29 mouse cellular contexts compared by ENCODE assay signal in genomic region chr19:4737866-4738265, GRCm38 (mm10). TPM values are rescaled to one million over a fixed set of nuclear protein-coding genes. Genes with fewer than 3 reads are reported as not detected.
DNase-seq lines count a peak whose midpoint lies in the region; ATAC-seq and TF ChIP-seq lines count a peak whose summit lies in the region.
"Had no signal": no experiment of that assay in that cellular context is flagged by ENCODE, and none has a peak within 500 bp of the region (broad histone marks: within the 10 kb centered on the region; RNA-seq: fewer than 3 reads in every experiment).

No protein-coding gene starts in this region.

- intact Hi-C loops in heart, adult 2 months (cut with DNase I) = no loop called here
- intact Hi-C loops in heart, postnatal 14 days (cut with DNase I) = no loop called here
- intact Hi-C loops in heart, postnatal 25 days (cut with DNase I) = no loop called here

- WGBS in heart, adult 2 months = 64% methylated on average over 13 of the region's 13 CpGs
- 73% methylated on average over 13 of the region's 13 CpGs for WGBS in heart, embryonic 11.5 days (ENCODE audit: insufficient replicate concordance)
- WGBS in intestine, embryonic 15.5 days = 83% methylated on average over 13 of the region's 13 CpGs

- peak overlapping the region; percentile 59 for H3K9ac ChIP-seq in heart, adult 2 months (ENCODE audit: low read depth, low read length)
- H3K9ac ChIP-seq in heart, embryonic 11.5 days (ENCODE audit: low read depth, low read length) = no peak overlapping the region
- no peak overlapping the region for H3K9ac ChIP-seq in intestine, embryonic 15.5 days
- H3K9ac ChIP-seq: embryonic facial prominence, embryonic 12.5 days; forebrain, embryonic 12.5 days had no signal

- H3K36me3 ChIP-seq in heart, adult 2 months (ENCODE audit: control insufficient read depth, insufficient read depth, low read length) = no peaks in the 10 kb centered on the region
- H3K36me3 ChIP-seq in heart, embryonic 11.5 days (ENCODE audit: control insufficient read depth, insufficient read depth, low read length) = no peaks in the 10 kb centered on the region
- H3K36me3 ChIP-seq in intestine, embryonic 15.5 days = 0 out of 2 replicates have a peak, but pooled peaks cover 3% of the 10 kb centered on the region
- H3K36me3 ChIP-seq: G1E had no signal

- ATAC-seq in heart, embryonic 11.5 days (replicated peaks; ENCODE audit: insufficient number of reproducible peaks, low FRiP score, low TSS enrichment) = no peak
- no peak for ATAC-seq in intestine, embryonic 15.5 days
- ATAC-seq: activated CD4-positive, CD25-positive, alpha-beta regulatory T cell, adult 4 months; CD4-positive, CD25-positive, alpha-beta regulatory T cell, adult 4 months; forebrain, embryonic 14.5 days; forebrain, embryonic 16.5 days; Patski had no signal

- peak; percentile 42 to 50 for DNase-seq in heart, adult 2 months
- DNase-seq in heart, postnatal 14 days = peak; percentile 21 to 23
- no peak for DNase-seq in heart, postnatal 25 days (ENCODE audit: low spot score)
- DNase-seq in ES-CJ7 (ENCODE audit: low read depth, low spot score) = peak; percentile 23
- DNase-seq in left cerebral cortex, adult 11 months (ENCODE audit: low spot score) = no peak
- DNase-seq: adrenal gland, adult 8-10 months; adrenal gland, postnatal 14 days; adrenal gland, postnatal 36 days; B cell, adult 2 months; cerebellum, adult 11-12 months; cerebellum, adult 2 months; cerebellum, adult 9-10 months; cerebellum, postnatal 10 days; cerebellum, postnatal 25 days had no signal

- no peak overlapping the region for H3K4me3 ChIP-seq in heart, adult 2 months
- no peak overlapping the region for H3K4me3 ChIP-seq in heart, embryonic 11.5 days (ENCODE audit: low read depth, low read length)
- no peak overlapping the region for H3K4me3 ChIP-seq in intestine, embryonic 15.5 days (replicated peaks)
- H3K4me3 ChIP-seq: embryonic facial prominence, embryonic 10.5 days; embryonic facial prominence, embryonic 12.5 days; erythroblast, embryonic 14.5 days; forebrain, embryonic 10.5 days; forebrain, embryonic 12.5 days had no signal

- no peak for TF ChIP-seq POLR2A in heart, adult 2 months (IDR thresholded peaks at IDR 0.05; ENCODE audit: insufficient read depth, low read depth, low read length)

- no peaks in the 10 kb centered on the region for H3K27me3 ChIP-seq in heart, adult 2 months (ENCODE audit: control insufficient read depth, insufficient read depth, low read length)
- H3K27me3 ChIP-seq in heart, embryonic 11.5 days (ENCODE audit: control insufficient read depth, insufficient read depth, low read length) = no peaks in the 10 kb centered on the region
- no peaks in the 10 kb centered on the region for H3K27me3 ChIP-seq in intestine, embryonic 15.5 days (replicated peaks)
- H3K27me3 ChIP-seq: CH12.LX; embryonic facial prominence, embryonic 12.5 days; forebrain, embryonic 12.5 days; Patski had no signal

- H3K79me2 ChIP-seq in heart, adult 2 months (replicated peaks; ENCODE audit: control insufficient read depth, insufficient read depth, low read length) = no peaks in the 10 kb centered on the region

- TF ChIP-seq EP300 in heart, adult 2 months (IDR thresholded peaks at IDR 0.05; ENCODE audit: insufficient read depth, low read depth, low read length) = no peak

- H3K4me2 ChIP-seq in heart, embryonic 11.5 days = no peak overlapping the region
- H3K4me2 ChIP-seq in intestine, embryonic 15.5 days (replicated peaks) = no peak overlapping the region
- H3K4me2 ChIP-seq: embryonic facial prominence, embryonic 12.5 days; forebrain, embryonic 12.5 days had no signal

- no peak for TF ChIP-seq CTCF in heart, adult 2 months (IDR thresholded peaks at IDR 0.05)

- H3K4me1 ChIP-seq in heart, adult 2 months (ENCODE audit: control insufficient read depth, insufficient read depth, low read length) = no peaks in the 10 kb centered on the region
- no peaks in the 10 kb centered on the region for H3K4me1 ChIP-seq in heart, embryonic 11.5 days (ENCODE audit: control insufficient read depth, insufficient read depth, low read length)
- H3K4me1 ChIP-seq in intestine, embryonic 15.5 days (replicated peaks) = no peaks in the 10 kb centered on the region
- H3K4me1 ChIP-seq: embryonic facial prominence, embryonic 10.5 days; embryonic facial prominence, embryonic 12.5 days; forebrain, embryonic 10.5 days; forebrain, embryonic 12.5 days had no signal

- H3K9me3 ChIP-seq in heart, embryonic 11.5 days (replicated peaks; ENCODE audit: control insufficient read depth, low read length) = no peaks in the 10 kb centered on the region
- H3K9me3 ChIP-seq in intestine, embryonic 15.5 days = no peaks in the 10 kb centered on the region
- H3K9me3 ChIP-seq: embryonic facial prominence, embryonic 10.5 days; embryonic facial prominence, embryonic 12.5 days; forebrain, embryonic 10.5 days; forebrain, embryonic 12.5 days; G1E had no signal

- H3K27ac ChIP-seq in heart, adult 2 months = no peak overlapping the region
- no peak overlapping the region for H3K27ac ChIP-seq in heart, embryonic 11.5 days (ENCODE audit: low read depth, low read length)
- H3K27ac ChIP-seq in intestine, embryonic 15.5 days = no peak overlapping the region
- H3K27ac ChIP-seq: embryonic facial prominence, embryonic 10.5 days; embryonic facial prominence, embryonic 12.5 days; forebrain, embryonic 10.5 days; forebrain, embryonic 12.5 days had no signal

RNA-seq across cellular contexts. Expression of gene Rbm4b, which starts 18.4 kb away (rescaled TPM):
- 1 to 10 TPM; 6.3 to 6.5 TPM for total RNA-seq in heart, adult 2 months (2021)
- 5.1 and 6.9 TPM in 2 replicates for polyA plus RNA-seq in heart, adult 2 months (2012; rRNA removed)
- 37.0 and 43.4 TPM in 2 replicates for polyA plus RNA-seq in heart, embryonic 11.5 days (2014; fragmentation: Nextera tagmentation; extraction: Ambion mirVana)
- total RNA-seq in heart, postnatal 14 days (2021) = 1 to 10 TPM; 5.8 to 6.3 TPM
- 1 to 10 TPM; 6.7 to 7.4 TPM for total RNA-seq in heart, postnatal 25 days (2021)
- 47.1 and 47.4 TPM in 2 replicates for polyA plus RNA-seq in intestine, embryonic 15.5 days (2015; fragmentation: Nextera tagmentation; extraction: Ambion mirVana)

RNA-seq across cellular contexts. Expression of gene Sptbn2, which starts 26.9 kb away (rescaled TPM):
- total RNA-seq in heart, adult 2 months (2021) = under 1 TPM; 0.23 to 0.27 TPM
- 0.18 and 0.20 TPM in 2 replicates for polyA plus RNA-seq in heart, adult 2 months (2012; rRNA removed)
- 0.42 and 0.49 TPM in 2 replicates for polyA plus RNA-seq in heart, embryonic 11.5 days (2014; fragmentation: Nextera tagmentation; extraction: Ambion mirVana)
- total RNA-seq in heart, postnatal 14 days (2021) = under 1 TPM; 0.15 to 0.22 TPM
- under 1 TPM; 0.31 to 0.60 TPM for total RNA-seq in heart, postnatal 25 days (2021)
- polyA plus RNA-seq in intestine, embryonic 15.5 days (2015; fragmentation: Nextera tagmentation; extraction: Ambion mirVana) = 1.4 and 1.7 TPM in 2 replicates
- polyA plus RNA-seq: erythroblast, embryonic 14.5 days had no signal

RNA-seq across cellular contexts. Expression of gene Gm960, which starts 39.4 kb away (rescaled TPM):
- total RNA-seq in heart, adult 2 months (2021) = not detected
- polyA plus RNA-seq in heart, adult 2 months (2012; rRNA removed) = not detected in 2 replicates
- polyA plus RNA-seq in heart, embryonic 11.5 days (2014; fragmentation: Nextera tagmentation; extraction: Ambion mirVana) = 1.2 TPM in 2 replicates
- total RNA-seq in heart, postnatal 14 days (2021) = not detected
- not detected for total RNA-seq in heart, postnatal 25 days (2021)
- polyA plus RNA-seq in intestine, embryonic 15.5 days (2015; fragmentation: Nextera tagmentation; extraction: Ambion mirVana) = 1.4 and 2.7 TPM in 2 replicates
- total RNA-seq: adrenal gland, adult 18-20 months; adrenal gland, postnatal 14 days had no signal
- polyA plus RNA-seq: activated CD4-positive, CD25-positive, alpha-beta regulatory T cell, adult 4 months; CD4-positive, CD25-positive, alpha-beta regulatory T cell, adult 4 months; G1E had no signal

RNA-seq across cellular contexts. Expression of gene Rbm4, which starts 55.8 kb away (rescaled TPM):
- 10 to 100 TPM; 39.4 to 46.3 TPM for total RNA-seq in heart, adult 2 months (2021)
- 39.2 and 63.1 TPM in 2 replicates for polyA plus RNA-seq in heart, adult 2 months (2012; rRNA removed)
- 54.0 and 58.0 TPM in 2 replicates for polyA plus RNA-seq in heart, embryonic 11.5 days (2014; fragmentation: Nextera tagmentation; extraction: Ambion mirVana)
- 10 to 100 TPM; 41.4 to 48.7 TPM for total RNA-seq in heart, postnatal 14 days (2021)
- total RNA-seq in heart, postnatal 25 days (2021) = 10 to 100 TPM; 45.7 to 48.0 TPM
- 43.8 and 51.0 TPM in 2 replicates for polyA plus RNA-seq in intestine, embryonic 15.5 days (2015; fragmentation: Nextera tagmentation; extraction: Ambion mirVana)

Comparison
In these comparisons a context has a peak if more than half of its experiments do, and no peak if none do; other contexts are left out.
1. DNase-seq: peak in heart, adult 2 months (2 of 2), heart, postnatal 14 days (2 of 2) and ES-CJ7 (single experiment); none in heart, postnatal 25 days (single experiment) and left cerebral cortex, adult 11 months (single experiment).